Mouse (Mus musculus) heart, postnatal 0 days (tissue): Measurements from ENCODE around the gene Rbpms2. TPM values are rescaled to one million over a fixed set of nuclear protein-coding genes. Genes with fewer than 3 reads are reported as not detected.

Experiments
- ATAC-seq: fragments of 200-750 bp; cut with Nextera tagmentation; 2 replicates; pipeline ENCODE4 v1.8.0; 2017; ENCODE audit warnings: low read depth, moderate number of reproducible peaks, moderate library complexity; ENCODE audit not compliant: insufficient read depth
- DNase-seq: peaks from one replicate; pipeline ENCODE4 v3.0.0-alpha.2; 2016; ENCODE audit warnings: low spot score
- H3K27ac ChIP-seq: fragments of 300-500 bp; sonication (generic); 2 replicates; pipeline ENCODE4 v1.5.1; 2014; ENCODE audit warnings: low read depth, mild to moderate bottlenecking
- H3K27me3 ChIP-seq: fragments of 300-500 bp; sonication (generic); 2 replicates; pipeline ENCODE4 v1.6.1; 2014; ENCODE audit warnings: low read length, mixed read lengths; ENCODE audit not compliant: control insufficient read depth, insufficient read depth
- H3K36me3 ChIP-seq: fragments of 300-500 bp; sonication (generic); replicated peaks from 2 replicates; pipeline ENCODE4 v1.6.1; 2014; ENCODE audit warnings: low read length, mixed read lengths; ENCODE audit not compliant: control insufficient read depth, insufficient read depth
- H3K4me1 ChIP-seq: fragments of 300-500 bp; sonication (generic); 2 replicates; pipeline ENCODE4 v1.6.1; 2014; ENCODE audit warnings: antibody characterized with exemption; ENCODE audit not compliant: control insufficient read depth, insufficient read depth
- H3K4me2 ChIP-seq: fragments of 300-500 bp; sonication (generic); 2 replicates; pipeline ENCODE4 v1.6.1; 2014; ENCODE audit warnings: low read depth, mild to moderate bottlenecking, low read length, moderate library complexity
- H3K4me3 ChIP-seq: fragments of 300-500 bp; sonication (generic); 2 replicates; pipeline ENCODE4 v1.5.1; 2014; ENCODE audit warnings: low read depth, low read length
- H3K9ac ChIP-seq: fragments of 300-500 bp; sonication (generic); replicated peaks from 2 replicates; pipeline ENCODE4 v1.6.1; 2014; ENCODE audit warnings: low read depth, low read length, mixed read lengths
- H3K9me3 ChIP-seq: fragments of 300-500 bp; sonication (generic); replicated peaks from 2 replicates; pipeline ENCODE4 v1.6.1; 2016; ENCODE audit warnings: low read length; ENCODE audit not compliant: control insufficient read depth
- CTCF ChIP-seq: IDR thresholded peaks from 2 replicates; pipeline ENCODE4 v1.5.1; 2016; ENCODE audit warnings: antibody characterized with exemption, control low read depth, low read depth
- EP300 ChIP-seq: IDR thresholded peaks from 2 replicates; pipeline ENCODE4 v1.6.1; 2016; ENCODE audit warnings: antibody characterized with exemption, low read depth
- WGBS: fragments of 180-500 bp; shearing (Covaris S2); extraction: QIAGEN DNeasy Blood & Tissue Kit; methylation state at CpG from one replicate; pipeline ENCODE4 v1.1.7; 2014; 5-methylcytosine and 5-hydroxymethylcytosine counted together
- polyA plus RNA-seq: library from polyadenylated mRNA; unstranded; fragments of >200 nt; fragmentation: Nextera tagmentation; extraction: Ambion mirVana; gene quantifications from 2 replicates; pipeline ENCODE4 v1.2.1, GENCODE M21; 2015
- total RNA-seq: library from RNA; depleted of rRNA; stranded (reverse); fragments of >200 nt; gene quantifications from 2 replicates; pipeline ENCODE4 v1.2.3, GENCODE M21; 2014; ENCODE audit warnings: low replicate concordance

Gene Rbpms2
- total and polyA plus RNA-seq, 2 experiments from 2014 or later, result 94.5 to 117 TPM

DNA sequence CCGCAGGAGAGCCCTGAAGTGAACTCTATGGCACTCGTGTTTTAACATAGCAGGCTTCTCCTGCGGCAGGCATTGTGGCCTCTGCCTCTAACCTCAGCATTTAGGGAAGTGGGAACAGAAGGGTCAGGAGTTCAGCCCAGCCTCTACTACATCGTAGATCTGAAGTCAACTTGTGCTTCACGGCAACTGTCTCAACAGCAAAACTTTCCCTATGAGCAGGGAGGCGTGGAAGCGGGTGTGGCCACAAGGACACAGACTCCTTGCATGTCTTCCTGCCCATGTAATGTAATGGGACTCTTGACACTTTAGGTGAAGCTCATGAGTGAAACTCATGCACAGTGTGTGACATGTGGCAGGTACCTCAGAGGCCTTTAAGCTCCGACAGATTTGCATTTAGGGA, 26.1 kb downstream of the Rbpms2 start:
- peaks cover 6% of the 10 kb centered on the region for H3K4me1 ChIP-seq
- 0 out of 2 replicates have a peak, but pooled peaks cover 3% of the 10 kb centered on the region for H3K36me3 ChIP-seq
- no peak overlapping the region for H3K27ac ChIP-seq
- no peak overlapping the region for H3K4me2 ChIP-seq
- 67% methylated on average over 8 of the region's 8 CpGs for WGBS
- TF ChIP-seq CTCF (no peak), EP300 (no peak)
- H3K9ac ChIP-seq, result no peak overlapping the region
- H3K4me3 ChIP-seq, result no peak overlapping the region
- H3K27me3 ChIP-seq, result no peaks in the 10 kb centered on the region
- no peak for ATAC-seq
- no peak for DNase-seq
- no peaks in the 10 kb centered on the region for H3K9me3 ChIP-seq

DNA sequence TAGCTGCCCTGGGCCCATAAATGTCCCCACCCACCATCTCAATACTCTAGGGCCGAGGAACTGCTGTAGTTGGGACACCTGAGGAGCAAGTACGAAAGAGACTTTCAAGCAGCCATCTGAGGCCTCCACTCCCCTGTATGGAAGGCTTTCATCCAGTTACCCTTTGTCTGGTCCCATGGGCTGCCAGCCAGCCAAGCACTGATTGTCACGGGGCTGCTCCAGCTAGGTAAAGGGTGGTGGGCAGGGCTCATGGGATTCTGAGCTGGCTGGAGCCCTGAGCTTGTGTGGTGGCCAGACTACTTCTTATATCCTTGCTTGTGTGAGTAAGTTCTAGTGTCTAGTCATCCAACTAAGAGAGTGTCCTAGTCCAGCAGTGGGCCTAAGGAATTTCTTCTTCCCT, 27.8 kb downstream of the Rbpms2 start:
- Histone ChIP-seq H3K4me2 (no peak overlapping the region), H3K27ac (no peak overlapping the region), H3K4me3 (no peak overlapping the region), H3K4me1 (peaks cover 4% of the 10 kb centered on the region; the same call in 1 of the 2 replicates), H3K27me3 (no peaks in the 10 kb centered on the region), H3K9ac (no peak overlapping the region), H3K9me3 (no peaks in the 10 kb centered on the region), H3K36me3 (no peaks in the 10 kb centered on the region)
- TF ChIP-seq CTCF (no peak), EP300 (no peak)
- WGBS, result 72% methylated on average over 3 of the region's 3 CpGs
- ATAC-seq (no peak), DNase-seq (no peak)

DNA sequence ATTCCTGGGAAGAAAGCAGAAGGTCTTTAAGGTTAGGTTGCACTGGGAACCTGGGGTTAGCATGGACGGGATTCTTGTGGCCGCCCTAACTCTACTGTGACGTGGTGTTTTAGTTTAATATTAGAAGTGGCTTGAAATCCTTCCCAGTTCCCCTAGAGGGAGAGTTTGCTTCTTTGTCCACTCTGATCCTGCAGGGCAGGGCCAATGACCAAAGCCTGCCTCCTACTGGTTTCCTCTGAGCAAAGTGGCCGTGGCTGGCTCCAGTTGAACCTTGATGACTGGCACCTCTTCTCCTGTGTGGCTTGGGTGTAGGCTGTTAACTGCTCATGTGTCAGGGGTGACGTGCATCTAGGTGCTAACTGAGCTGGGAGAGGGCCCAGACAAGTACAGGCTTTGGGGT, 31.6 kb downstream of the Rbpms2 start:
- no peak overlapping the region for H3K27ac ChIP-seq

DNA sequence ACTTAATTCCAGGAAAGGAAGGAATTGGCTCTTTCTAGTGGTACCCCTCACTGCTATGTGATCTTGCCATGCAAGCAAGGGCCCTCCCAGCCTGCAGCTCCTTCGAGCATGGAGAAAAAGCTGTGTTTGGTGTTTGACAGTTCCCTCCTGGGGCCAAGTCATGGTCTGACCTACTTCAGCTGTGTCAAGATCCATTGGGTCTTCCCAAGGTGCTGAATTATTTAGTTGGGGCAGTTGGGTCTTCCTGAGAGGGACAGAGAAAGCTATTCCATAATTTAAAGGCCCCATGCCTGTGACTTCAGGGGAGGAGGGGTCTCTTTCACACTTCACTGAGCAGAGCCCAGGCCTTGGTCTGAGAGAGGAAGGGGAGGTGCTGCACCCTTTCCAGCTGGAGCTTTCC, 32.0 kb downstream of the Rbpms2 start:
- DNase-seq (no peak), ATAC-seq (no peak)
- WGBS, result 68% methylated on average over 1 of the region's 1 CpGs
- Histone ChIP-seq H3K9ac (no peak overlapping the region), H3K4me3 (no peak overlapping the region), H3K4me1 (no peaks in the 10 kb centered on the region), H3K36me3 (no peaks in the 10 kb centered on the region), H3K27me3 (no peaks in the 10 kb centered on the region), H3K27ac (no peak overlapping the region), H3K9me3 (no peaks in the 10 kb centered on the region), H3K4me2 (no peak overlapping the region)
- no peak for TF ChIP-seq CTCF
- TF ChIP-seq EP300, result no peak

More for the DNA sequence above, 31.6 kb downstream of the Rbpms2 start:
- Histone ChIP-seq H3K9ac (no peak overlapping the region; the same call in 1 of the 2 replicates), H3K9me3 (no peaks in the 10 kb centered on the region), H3K36me3 (no peaks in the 10 kb centered on the region), H3K4me2 (no peak overlapping the region), H3K4me1 (no peaks in the 10 kb centered on the region), H3K4me3 (no peak overlapping the region), H3K27me3 (no peaks in the 10 kb centered on the region)
- peak; percentile 66; the same call in 1 of the 2 replicates for ATAC-seq
- TF ChIP-seq EP300 (no peak), CTCF (peak; percentile 72)
- DNase-seq, result no peak
- 41% methylated on average over 5 of the region's 5 CpGs for WGBS

DNA sequence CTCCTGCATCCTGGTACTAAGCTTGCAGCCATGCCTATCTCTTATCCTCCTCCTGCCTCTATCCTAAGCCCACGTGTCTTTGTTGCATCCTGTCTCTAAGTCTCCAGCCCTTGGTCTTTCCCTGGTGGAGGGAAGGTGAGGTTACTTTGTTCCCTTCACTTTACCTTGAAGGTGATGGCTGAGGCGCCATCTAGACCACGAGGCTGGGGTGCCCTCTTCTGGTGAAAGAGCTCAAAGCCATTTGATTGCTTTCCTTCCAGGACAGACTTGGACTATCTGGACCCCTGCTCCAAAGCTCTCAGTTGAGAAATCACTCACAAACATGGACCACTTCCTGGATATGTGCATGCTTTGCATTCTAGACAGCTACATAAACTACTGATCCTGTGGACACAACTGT, 34.7 kb downstream of the Rbpms2 start:
- no peak for DNase-seq
- 0% methylated on average over 3 of the region's 3 CpGs for WGBS
- H3K27ac ChIP-seq, result no peak overlapping the region
- no peaks in the 10 kb centered on the region for H3K9me3 ChIP-seq
- H3K36me3 ChIP-seq, result no peaks in the 10 kb centered on the region
- H3K27me3 ChIP-seq, result no peaks in the 10 kb centered on the region
- TF ChIP-seq CTCF (peak; percentile 89), EP300 (no peak)
- H3K9ac ChIP-seq, result no peak overlapping the region
- no peaks in the 10 kb centered on the region for H3K4me1 ChIP-seq
- no peak overlapping the region for H3K4me2 ChIP-seq
- peak; percentile 51; the same call in 1 of the 2 replicates for ATAC-seq
- H3K4me3 ChIP-seq, result no peak overlapping the region

DNA sequence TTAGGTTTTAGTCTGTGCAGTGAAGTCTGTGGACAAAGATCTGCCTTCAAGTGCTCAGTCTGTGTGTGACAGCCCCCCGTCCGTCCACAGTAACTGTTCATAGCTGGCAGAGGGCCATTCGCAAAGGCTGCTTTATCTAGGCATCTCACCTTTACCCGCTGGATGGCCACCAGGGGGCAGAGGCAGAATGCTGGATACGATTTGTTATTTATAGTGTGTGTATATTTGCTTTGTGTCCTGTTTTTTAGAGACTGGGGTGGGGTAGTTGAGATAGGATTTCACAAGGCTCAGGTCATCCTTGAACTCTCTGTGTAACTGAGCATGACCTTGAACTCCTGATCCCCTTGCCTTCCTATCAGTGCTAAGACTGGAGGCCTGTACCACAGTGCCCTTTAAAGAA, 36.6 kb downstream of the Rbpms2 start:
- Histone ChIP-seq H3K36me3 (no peaks in the 10 kb centered on the region), H3K4me2 (no peak overlapping the region), H3K4me3 (no peak overlapping the region), H3K9ac (no peak overlapping the region), H3K27ac (no peak overlapping the region), H3K27me3 (no peaks in the 10 kb centered on the region), H3K9me3 (no peaks in the 10 kb centered on the region), H3K4me1 (no peaks in the 10 kb centered on the region)
- DNase-seq, result peak; percentile 67
- 13% methylated on average over 5 of the region's 5 CpGs for WGBS
- TF ChIP-seq CTCF, result peak; percentile 77
- TF ChIP-seq EP300, result no peak
- no peak for ATAC-seq
